Mouse (Mus musculus): ENCODE measurements around the gene Ddx60. TPM values are rescaled to one million over a fixed set of nuclear protein-coding genes. Genes with fewer than 3 reads are reported as not detected.

Gene Ddx60
- polyA plus RNA-seq, 1 experiment, result 1.1 TPM

GRCm38 (mm10) chr8:61969581-61969980, 41.7 kb downstream of the Ddx60 start:
- DNase-seq, result no peak
- 89% methylated on average over 3 of the region's 3 CpGs for WGBS
- H3K4me1 ChIP-seq (ENCODE audit: control insufficient read depth, insufficient read depth, low read length), result no peaks in the 10 kb centered on the region

GRCm38 (mm10) chr8:61984941-61985340, 57.1 kb downstream of the Ddx60 start:
- no peak for DNase-seq
- no peak for TF ChIP-seq CTCF (IDR thresholded peaks at IDR 0.05; ENCODE audit: insufficient read depth, low read length)
- no peak for TF ChIP-seq POLR2A (IDR thresholded peaks at IDR 0.05; ENCODE audit: borderline replicate concordance, extremely low read depth, low read depth, low read length)
- WGBS, result 61% methylated on average over 4 of the region's 4 CpGs

More at GRCm38 (mm10) chr8:61969581-61969980, 41.7 kb downstream of the Ddx60 start:
- no peak for TF ChIP-seq CTCF (IDR thresholded peaks at IDR 0.05; ENCODE audit: insufficient read depth, low read length)
- no peak for TF ChIP-seq POLR2A (IDR thresholded peaks at IDR 0.05; ENCODE audit: borderline replicate concordance, extremely low read depth, low read depth, low read length)
- H3K4me3 ChIP-seq (replicated peaks; ENCODE audit: extremely low read depth, low read depth, low read length), result no peak overlapping the region

GRCm38 (mm10) chr8:61985703-61986475, 58.0 kb downstream of the Ddx60 start:
- no peak for DNase-seq
- 34% methylated on average over 6 of the region's 6 CpGs for WGBS
- H3K4me3 ChIP-seq (replicated peaks; ENCODE audit: extremely low read depth, low read depth, low read length), result no peak overlapping the region
- no peaks in the 10 kb centered on the region for H3K4me1 ChIP-seq (ENCODE audit: control insufficient read depth, insufficient read depth, low read length)
- no peak for TF ChIP-seq CTCF (IDR thresholded peaks at IDR 0.05; ENCODE audit: insufficient read depth, low read length)
- no peak for TF ChIP-seq POLR2A (IDR thresholded peaks at IDR 0.05; ENCODE audit: borderline replicate concordance, extremely low read depth, low read depth, low read length)

More at GRCm38 (mm10) chr8:61984941-61985340, 57.1 kb downstream of the Ddx60 start:
- H3K4me1 ChIP-seq (ENCODE audit: control insufficient read depth, insufficient read depth, low read length), result no peaks in the 10 kb centered on the region
- no peak overlapping the region for H3K4me3 ChIP-seq (replicated peaks; ENCODE audit: extremely low read depth, low read depth, low read length)

GRCm38 (mm10) chr8:61989464-61989863, 61.6 kb downstream of the Ddx60 start:
- no peak for TF ChIP-seq POLR2A (IDR thresholded peaks at IDR 0.05; ENCODE audit: borderline replicate concordance, extremely low read depth, low read depth, low read length)
- no peak for TF ChIP-seq CTCF (IDR thresholded peaks at IDR 0.05; ENCODE audit: insufficient read depth, low read length)
- Histone ChIP-seq H3K4me1 (ENCODE audit: control insufficient read depth, insufficient read depth, low read length) (no peaks in the 10 kb centered on the region), H3K4me3 (replicated peaks; ENCODE audit: extremely low read depth, low read depth, low read length) (no peak overlapping the region)
- DNase-seq, result no peak
- WGBS, result 50% methylated on average over 6 of the region's 6 CpGs

GRCm38 (mm10) chr8:61992796-61993195, 64.9 kb downstream of the Ddx60 start:
- 74% methylated on average over 1 of the region's 1 CpGs for WGBS
- Histone ChIP-seq H3K4me3 (replicated peaks; ENCODE audit: extremely low read depth, low read depth, low read length) (no peak overlapping the region), H3K4me1 (ENCODE audit: control insufficient read depth, insufficient read depth, low read length) (no peaks in the 10 kb centered on the region)
- no peak for DNase-seq
- TF ChIP-seq POLR2A (IDR thresholded peaks at IDR 0.05; ENCODE audit: borderline replicate concordance, extremely low read depth, low read depth, low read length) (no peak), CTCF (IDR thresholded peaks at IDR 0.05; ENCODE audit: insufficient read depth, low read length) (no peak)

- no peak for DNase-seq
- Histone ChIP-seq H3K4me3 (replicated peaks; ENCODE audit: extremely low read depth, low read depth, low read length) (no peak overlapping the region), H3K4me1 (ENCODE audit: control insufficient read depth, insufficient read depth, low read length) (no peaks in the 10 kb centered on the region)
- WGBS, result 83% methylated on average over 2 of the region's 2 CpGs
- no peak for TF ChIP-seq POLR2A (IDR thresholded peaks at IDR 0.05; ENCODE audit: borderline replicate concordance, extremely low read depth, low read depth, low read length)
- no peak for TF ChIP-seq CTCF (IDR thresholded peaks at IDR 0.05; ENCODE audit: insufficient read depth, low read length)
These were observed 69.2 kb downstream of the Ddx60 start for GRCm38 (mm10) chr8:61997125-61997524.

GRCm38 (mm10) chr8:62014166-62014565, 86.3 kb downstream of the Ddx60 start:
- TF ChIP-seq CTCF (IDR thresholded peaks at IDR 0.05; ENCODE audit: insufficient read depth, low read length) (no peak), POLR2A (IDR thresholded peaks at IDR 0.05; ENCODE audit: borderline replicate concordance, extremely low read depth, low read depth, low read length) (no peak)
- WGBS, result 84% methylated on average over 4 of the region's 4 CpGs
- Histone ChIP-seq H3K4me1 (ENCODE audit: control insufficient read depth, insufficient read depth, low read length) (no peaks in the 10 kb centered on the region), H3K4me3 (replicated peaks; ENCODE audit: extremely low read depth, low read depth, low read length) (no peak overlapping the region)
- DNase-seq, result no peak

GRCm38 (mm10) chr8:62014582-62014981, 86.7 kb downstream of the Ddx60 start:
- no peak for DNase-seq
- TF ChIP-seq POLR2A (IDR thresholded peaks at IDR 0.05; ENCODE audit: borderline replicate concordance, extremely low read depth, low read depth, low read length), result no peak
- no peak for TF ChIP-seq CTCF (IDR thresholded peaks at IDR 0.05; ENCODE audit: insufficient read depth, low read length)
- Histone ChIP-seq H3K4me1 (ENCODE audit: control insufficient read depth, insufficient read depth, low read length) (no peaks in the 10 kb centered on the region), H3K4me3 (replicated peaks; ENCODE audit: extremely low read depth, low read depth, low read length) (no peak overlapping the region)
- WGBS, result 86% methylated on average over 4 of the region's 4 CpGs

GRCm38 (mm10) chr8:62034351-62034750, 106.5 kb downstream of the Ddx60 start:
- no peak for DNase-seq
- Histone ChIP-seq H3K4me1 (ENCODE audit: control insufficient read depth, insufficient read depth, low read length) (no peaks in the 10 kb centered on the region), H3K4me3 (replicated peaks; ENCODE audit: extremely low read depth, low read depth, low read length) (no peak overlapping the region)
- WGBS, result 65% methylated on average over 3 of the region's 3 CpGs
- TF ChIP-seq POLR2A (IDR thresholded peaks at IDR 0.05; ENCODE audit: borderline replicate concordance, extremely low read depth, low read depth, low read length) (no peak), CTCF (IDR thresholded peaks at IDR 0.05; ENCODE audit: insufficient read depth, low read length) (no peak)

- no peaks in the 10 kb centered on the region for H3K4me1 ChIP-seq (ENCODE audit: control insufficient read depth, insufficient read depth, low read length)
- TF ChIP-seq CTCF (IDR thresholded peaks at IDR 0.05; ENCODE audit: insufficient read depth, low read length) (0 out of 2 replicates have a peak, but pooled peaks have one; percentile 1), POLR2A (IDR thresholded peaks at IDR 0.05; ENCODE audit: borderline replicate concordance, extremely low read depth, low read depth, low read length) (no peak)
- WGBS, result 39% methylated on average over 2 of the region's 2 CpGs
- no peak for DNase-seq
- no peak overlapping the region for H3K4me3 ChIP-seq (replicated peaks; ENCODE audit: extremely low read depth, low read depth, low read length)
These were observed 118.9 kb downstream of the Ddx60 start for GRCm38 (mm10) chr8:62046809-62047208.
